Mouse (Mus musculus) heart, embryonic 11.5 days (tissue): ENCODE data around the gene Ptges. TPM values are rescaled to one million over a fixed set of nuclear protein-coding genes. Genes with fewer than 3 reads are reported as not detected.

ENCODE experiments used
- ATAC-seq: fragments of 200-750 bp; cut with Nextera tagmentation; replicated peaks from 2 replicates; pipeline ENCODE4 v1.8.0; 2017; ENCODE audit warnings: moderate library complexity; ENCODE audit not compliant: insufficient number of reproducible peaks, low FRiP score, low TSS enrichment
- H3K27ac ChIP-seq: fragments of 300-500 bp; sonication (generic); 2 replicates; pipeline ENCODE4 v1.5.1; 2014; ENCODE audit warnings: mild to moderate bottlenecking, low read depth, low read length
- H3K27me3 ChIP-seq: fragments of 300-500 bp; sonication (generic); 2 replicates; pipeline ENCODE4 v1.6.1; 2014; ENCODE audit warnings: mild to moderate bottlenecking, low read length, mixed read lengths; ENCODE audit not compliant: control insufficient read depth, insufficient read depth
- H3K36me3 ChIP-seq: fragments of 300-500 bp; sonication (generic); 2 replicates; pipeline ENCODE4 v1.6.1; 2014; ENCODE audit warnings: mild to moderate bottlenecking, low read length, moderate library complexity, mixed read lengths; ENCODE audit not compliant: control insufficient read depth, insufficient read depth
- H3K4me1 ChIP-seq: fragments of 300-500 bp; sonication (generic); 2 replicates; pipeline ENCODE4 v1.6.1; 2014; ENCODE audit warnings: low read length; ENCODE audit not compliant: control insufficient read depth, insufficient read depth
- H3K4me2 ChIP-seq: fragments of 300-500 bp; sonication (generic); 2 replicates; pipeline ENCODE4 v1.6.1; 2014; ENCODE audit warnings: mild to moderate bottlenecking, moderate library complexity
- H3K4me3 ChIP-seq: fragments of 300-500 bp; sonication (generic); 2 replicates; pipeline ENCODE4 v1.5.1; 2014; ENCODE audit warnings: low read depth, low read length
- H3K9ac ChIP-seq: fragments of 300-500 bp; sonication (generic); 2 replicates; pipeline ENCODE4 v1.6.1; 2014; ENCODE audit warnings: mild to moderate bottlenecking, low read depth, low read length, moderate library complexity
- H3K9me3 ChIP-seq: fragments of 300-500 bp; sonication (generic); replicated peaks from 2 replicates; pipeline ENCODE4 v1.6.1; 2016; ENCODE audit warnings: low read length; ENCODE audit not compliant: control insufficient read depth
- WGBS: fragments of 180-500 bp; shearing (Covaris S2); extraction: QIAGEN DNeasy Blood & Tissue Kit; methylation state at CpG from one replicate; pipeline ENCODE4 v1.1.7; 2014; ENCODE audit not compliant: insufficient replicate concordance; 5-methylcytosine and 5-hydroxymethylcytosine counted together
- polyA plus RNA-seq: library from polyadenylated mRNA; unstranded; fragments of >200 nt; fragmentation: Nextera tagmentation; extraction: Ambion mirVana; gene quantifications from 2 replicates; pipeline ENCODE4 v1.2.1, GENCODE M21; 2014

The Ptges gene
- polyA plus RNA-seq, 1 experiment from 2014 or later: 3.1 TPM

- H3K4me2 ChIP-seq: peak overlapping the region; percentile 81
- H3K4me1 ChIP-seq: peaks cover 54% of the 10 kb centered on the region
- H3K36me3 ChIP-seq: no peaks in the 10 kb centered on the region
- H3K27ac ChIP-seq: peak overlapping the region; percentile 84
- H3K4me3 ChIP-seq: peak overlapping the region; percentile 85
- H3K27me3 ChIP-seq: peaks cover 11% of the 10 kb centered on the region; the same call in 1 of the 2 replicates
- WGBS: 40% methylated on average over 8 of the region's 8 CpGs
- H3K9ac ChIP-seq: peak overlapping the region; percentile 91
- no peaks in the 10 kb centered on the region for H3K9me3 ChIP-seq
- ATAC-seq: no peak
Observed at GRCm38 (mm10) chr2:30846236-30846635, 83.4 kb downstream of the Ptges start.

- H3K4me3 ChIP-seq: peak overlapping the region; percentile 85
- WGBS: under 1% methylated on average over 77 of the region's 80 CpGs
- H3K27ac ChIP-seq: peak overlapping the region; percentile 84
- H3K4me2 ChIP-seq: peak overlapping the region; percentile 81
- no peaks in the 10 kb centered on the region for H3K36me3 ChIP-seq
- peak overlapping the region; percentile 91 for H3K9ac ChIP-seq
- peaks cover 45% of the 10 kb centered on the region for H3K4me1 ChIP-seq
- no peak for ATAC-seq
- H3K9me3 ChIP-seq: no peaks in the 10 kb centered on the region
- H3K27me3 ChIP-seq: peaks cover 11% of the 10 kb centered on the region; the same call in 1 of the 2 replicates
Observed at GRCm38 (mm10) chr2:30845152-30846070, 84.3 kb downstream of the Ptges start.

- WGBS: 15% methylated on average over 10 of the region's 10 CpGs
- Histone ChIP-seq H3K4me3 (0 out of 2 replicates have a peak overlapping the region, but pooled peaks have one; percentile 3), H3K27me3 (peaks cover 11% of the 10 kb centered on the region; the same call in 1 of the 2 replicates), H3K27ac (peak overlapping the region; percentile 80), H3K9ac (peak overlapping the region; percentile 13; the same call in 1 of the 2 replicates), H3K4me1 (peaks cover 33% of the 10 kb centered on the region), H3K36me3 (no peaks in the 10 kb centered on the region), H3K9me3 (no peaks in the 10 kb centered on the region), H3K4me2 (peak overlapping the region; percentile 48)
- no peak for ATAC-seq
Observed at GRCm38 (mm10) chr2:30842615-30843014, 87.0 kb downstream of the Ptges start.

Other genes with a start within 250 kb of the Ptges start
- gene 1700001O22Rik, start 126.2 kb downstream of the Ptges start, polyA plus RNA-seq: 1.2 and 1.6 TPM in 2 replicates
- gene Ntmt1, start 122.0 kb downstream of the Ptges start, polyA plus RNA-seq: 82.6 and 87.5 TPM in 2 replicates
- 20.2 and 22.8 TPM in 2 replicates for gene Asb6, start 99.5 kb downstream of the Ptges start, polyA plus RNA-seq
- gene Prrx2, start 94.9 kb downstream of the Ptges start, polyA plus RNA-seq: 55.8 and 63.2 TPM in 2 replicates
- gene Tor1b, start 23.1 kb upstream of the Ptges start, polyA plus RNA-seq: 23.3 and 23.7 TPM in 2 replicates
- gene Tor1a, start 38.1 kb upstream of the Ptges start, polyA plus RNA-seq: 54.9 and 57.6 TPM in 2 replicates
- gene BC005624, start 52.3 kb upstream of the Ptges start, polyA plus RNA-seq: 31.4 and 33.0 TPM in 2 replicates
- gene Usp20, start 52.4 kb upstream of the Ptges start, polyA plus RNA-seq: 11.2 and 14.8 TPM in 2 replicates
- gene Fnbp1, start 212.1 kb upstream of the Ptges start, polyA plus RNA-seq: 19.5 and 20.4 TPM in 2 replicates
- 30.4 and 33.8 TPM in 2 replicates for gene Gpr107, start 222.5 kb upstream of the Ptges start, polyA plus RNA-seq